Mouse (Mus musculus): ENCODE measurements around the gene Mtg2. TPM values are rescaled to one million over a fixed set of nuclear protein-coding genes. Genes with fewer than 3 reads are reported as not detected.

The Mtg2 gene
- 11.2 and 13.1 TPM in 2 replicates for polyA plus RNA-seq (2012; rRNA removed)

GRCm38 (mm10) chr2:180070481-180071453, at the start of gene Mtg2:
Gene Mtg2, plus strand, starts transcription at chr2:180070588.

GRCm38 (mm10) chr2:180024401-180025098, 45.8 kb upstream of the Mtg2 start, which contains the start of gene Lsm14b:
Gene Lsm14b, plus strand, starts transcription at chr2:180024987.

GRCm38 (mm10) chr2:180042256-180042857, 28.0 kb upstream of the Mtg2 start, which contains the start of the genes Psma7 and Ss18l1:
Gene Psma7, minus strand, starts transcription at chr2:180042433.
Gene Ss18l1, plus strand, starts transcription at chr2:180042509.

GRCm38 (mm10) chr2:180103978-180104658, 33.7 kb downstream of the Mtg2 start, which contains the start of gene Hrh3:
Gene Hrh3, minus strand, starts transcription at chr2:180104488.

DNA sequence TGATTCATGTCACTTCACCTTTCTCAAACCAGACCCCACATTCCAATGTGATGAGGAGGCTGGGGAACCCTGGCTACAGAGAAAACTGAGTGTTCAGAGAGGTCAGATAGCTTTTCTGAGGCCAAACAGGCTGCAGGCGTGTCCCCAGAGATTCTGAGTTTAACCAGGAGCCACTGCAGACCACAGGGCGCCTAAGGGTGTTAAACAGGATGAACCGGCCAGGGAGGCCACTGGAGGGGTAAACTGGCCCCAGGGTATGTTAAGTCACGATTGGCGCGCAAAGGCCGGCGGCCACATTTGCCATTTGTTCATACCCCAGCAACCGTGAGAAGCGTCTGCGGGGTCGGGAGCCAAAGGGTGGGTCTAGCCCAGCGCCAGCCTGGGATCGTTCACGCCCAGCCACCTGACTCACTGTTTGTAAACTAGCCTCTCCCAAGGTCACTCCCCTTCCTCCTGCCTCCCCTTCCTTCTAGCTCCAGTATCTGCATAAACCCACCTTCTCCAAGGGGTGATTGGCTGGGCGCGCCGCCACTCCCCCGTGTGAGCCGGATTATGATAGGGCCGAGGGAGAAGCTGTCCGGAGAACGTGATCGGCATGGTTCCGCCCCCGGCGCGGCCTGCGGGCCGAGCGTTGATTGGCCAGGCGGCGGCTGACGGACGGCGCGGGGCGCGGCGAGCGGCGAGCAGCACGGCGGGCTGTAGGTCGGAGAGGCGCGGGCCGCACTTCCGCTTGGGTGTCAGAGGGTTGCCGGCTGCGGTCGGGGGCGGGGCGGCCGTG, 48.5 kb downstream of the Mtg2 start, which contains the start of gene Osbpl2:
Osbpl2 (plus strand) TSS at position 646 of the 778 bp plus-strand sequence.

Other genes with a start within 250 kb of the Mtg2 start
- 13.5 and 16.6 TPM in 2 replicates for gene Taf4, start 93.9 kb upstream of the Mtg2 start, polyA plus RNA-seq (2012; rRNA removed)
- 47.1 and 59.0 TPM in 2 replicates for gene Lsm14b, start 45.6 kb upstream of the Mtg2 start, polyA plus RNA-seq (2012; rRNA removed)
- gene Psma7, start 28.2 kb upstream of the Mtg2 start, polyA plus RNA-seq (2012; rRNA removed): 132 and 137 TPM in 2 replicates
- gene Ss18l1, start 28.1 kb upstream of the Mtg2 start, polyA plus RNA-seq (2012; rRNA removed): 7.0 and 8.2 TPM in 2 replicates
- 0.13 and 0.23 TPM in 2 replicates for gene Hrh3, start 33.9 kb downstream of the Mtg2 start, polyA plus RNA-seq (2012; rRNA removed)
- 47.0 and 47.9 TPM in 2 replicates for gene Osbpl2, start 48.7 kb downstream of the Mtg2 start, polyA plus RNA-seq (2012; rRNA removed)
- gene Adrm1, start 100.9 kb downstream of the Mtg2 start, polyA plus RNA-seq (2012; rRNA removed): 114 and 125 TPM in 2 replicates
- 60.6 and 63.4 TPM in 2 replicates for gene Lama5, start 155.3 kb downstream of the Mtg2 start, polyA plus RNA-seq (2012; rRNA removed)
- 2,955 and 3,485 TPM in 2 replicates for gene Rps21, start 186.8 kb downstream of the Mtg2 start, polyA plus RNA-seq (2012; rRNA removed)
- 33.6 and 35.1 TPM in 2 replicates for gene Cables2, start 202.9 kb downstream of the Mtg2 start, polyA plus RNA-seq (2012; rRNA removed)
- gene Rbbp8nl, start 219.3 kb downstream of the Mtg2 start, polyA plus RNA-seq (2012; rRNA removed): 3.7 and 4.2 TPM in 2 replicates

Data from colon, adult 2 months (tissue).